Mouse (Mus musculus): ENCODE results near the gene Nvl.
A peak's percentile ranks its signal among the peaks of the same experiment; 100 is the strongest.

Gene Nvl

DNA sequence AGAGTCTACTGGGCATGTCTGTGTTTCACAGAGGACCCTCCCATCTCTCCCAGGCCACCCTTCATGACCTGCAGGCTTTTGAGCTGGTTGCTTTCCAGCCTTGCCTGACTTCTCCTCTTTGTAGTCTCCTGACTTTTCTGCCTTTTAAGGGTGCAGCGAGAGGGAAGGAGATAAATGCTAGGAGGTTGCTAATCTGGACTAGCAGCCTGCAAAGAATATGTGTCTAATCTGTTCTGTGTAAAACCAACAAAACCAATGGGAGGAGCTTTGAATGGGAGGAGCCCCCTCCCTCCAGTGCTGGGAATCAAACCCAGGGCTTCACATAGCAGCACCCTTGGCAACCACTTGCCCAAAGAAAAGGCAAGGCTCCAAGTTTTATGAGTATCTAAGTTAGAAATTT lies 75.7 kb downstream of the Nvl start:
- no peak for DNase-seq (ENCODE audit: low read depth, low spot score)

DNA sequence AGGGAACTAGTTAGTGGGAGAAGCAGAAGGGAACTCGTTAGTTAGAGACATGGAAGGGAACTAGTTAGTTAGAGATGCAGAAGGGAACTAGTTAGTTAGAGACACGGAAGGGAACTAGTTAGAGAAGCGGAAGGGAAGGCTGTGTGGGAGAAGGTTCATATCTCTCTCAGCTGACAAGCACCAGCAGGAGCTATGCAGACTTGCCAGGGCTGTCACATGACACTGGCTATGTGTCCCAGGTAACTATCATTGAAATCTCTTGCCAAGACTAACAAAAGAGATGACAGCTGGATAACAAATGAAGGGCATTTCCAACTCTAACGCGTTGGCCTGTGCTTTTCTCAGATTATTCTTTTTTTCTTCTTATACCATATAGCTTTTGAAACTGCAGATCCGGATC lies 79.4 kb downstream of the Nvl start:
- no peak for DNase-seq (ENCODE audit: low read depth, low spot score)

DNA sequence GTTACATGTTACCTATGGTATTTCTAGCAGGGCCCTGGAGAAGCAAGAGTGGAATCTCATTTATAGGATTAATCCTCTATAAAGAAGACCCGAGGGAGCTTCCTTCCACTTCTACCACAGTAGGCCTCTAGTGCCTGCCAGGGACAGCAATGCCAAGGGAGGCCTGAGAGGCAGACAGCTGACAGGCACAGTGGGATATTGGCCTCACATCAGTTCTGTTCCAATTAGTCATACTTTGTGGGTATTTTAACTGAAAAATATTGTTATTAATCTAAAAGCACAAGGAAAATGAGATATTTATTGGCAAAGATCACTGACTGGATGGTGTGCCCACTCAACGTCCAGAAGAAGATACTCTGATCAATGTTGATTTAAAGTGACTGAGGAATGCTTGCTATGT lies 80.0 kb downstream of the Nvl start:
- no peak for DNase-seq (ENCODE audit: low read depth, low spot score)

DNA sequence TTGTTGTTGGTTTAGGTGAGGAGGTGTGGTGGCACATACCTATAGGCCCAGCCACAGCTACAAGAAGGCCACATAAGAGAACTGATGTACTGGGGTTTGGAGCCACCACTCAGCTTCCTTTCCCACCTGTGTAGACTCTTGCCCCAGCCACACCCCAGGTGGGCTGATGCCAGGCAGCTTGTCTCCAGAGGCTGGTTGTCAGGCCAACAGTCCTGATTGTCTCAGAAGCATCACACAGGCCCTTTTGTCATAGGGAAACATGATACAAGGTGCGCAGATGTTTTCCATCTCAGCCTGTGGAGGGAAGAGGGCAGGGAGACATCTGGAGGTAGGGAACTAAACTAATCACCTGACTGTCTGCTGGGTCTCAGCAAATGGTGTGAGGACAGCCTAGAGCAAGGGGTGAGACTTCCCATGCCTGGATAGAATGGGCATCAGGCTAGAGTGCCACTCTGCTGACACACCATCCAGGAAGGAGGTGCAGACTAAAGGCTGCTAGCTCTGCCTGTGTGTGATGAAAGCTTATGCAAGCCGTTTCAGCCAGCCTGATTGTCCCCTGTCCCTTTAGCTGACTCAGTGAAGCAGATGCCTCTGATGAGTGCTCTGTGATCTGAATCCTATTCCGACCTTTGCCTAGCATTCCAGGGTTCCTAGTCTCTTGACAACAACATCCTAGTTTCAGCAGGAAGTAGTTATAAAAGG lies 82.1 kb downstream of the Nvl start:
- DNase-seq (ENCODE audit: low read depth, low spot score), result no peak

DNA sequence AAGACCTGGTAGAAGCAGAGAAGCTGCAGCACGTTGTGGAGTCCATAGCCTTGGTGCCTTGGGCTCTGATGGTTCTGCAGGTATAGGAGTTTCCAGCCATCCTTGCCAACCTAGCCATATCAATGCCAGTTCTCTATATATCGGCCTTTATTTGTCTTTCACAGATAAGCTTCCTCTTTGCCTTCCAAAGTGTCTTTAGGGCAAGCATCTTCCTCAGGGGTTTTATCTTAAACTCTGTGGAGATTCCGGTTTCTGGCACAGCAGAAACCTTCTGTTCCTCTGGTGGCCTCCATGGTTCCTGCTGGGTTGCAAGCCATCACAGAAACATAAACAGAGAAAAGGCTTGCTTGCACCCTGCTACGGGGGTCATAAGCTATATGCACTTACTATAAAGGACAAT lies 91.1 kb downstream of the Nvl start:
- DNase-seq (ENCODE audit: low read depth, low spot score), result no peak

DNA sequence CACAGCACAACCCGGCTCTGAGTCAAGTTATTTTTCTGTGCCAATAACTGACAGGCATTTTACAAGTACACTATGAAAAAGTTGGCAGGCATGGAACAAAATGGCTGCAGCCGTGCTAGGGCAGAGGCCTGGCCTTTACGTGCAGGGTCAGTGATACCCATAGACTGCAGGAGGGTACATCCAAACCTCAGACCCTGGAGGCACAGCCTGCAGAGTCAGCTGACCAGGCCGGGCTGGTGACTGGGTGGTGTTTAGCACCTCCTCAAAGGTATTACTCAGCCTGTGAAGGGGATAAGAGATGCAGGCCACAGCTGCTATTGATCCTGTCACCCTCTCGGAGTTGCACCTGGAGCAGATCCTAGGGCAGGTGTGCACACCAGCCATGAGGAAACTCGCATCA lies 93.1 kb downstream of the Nvl start, which contains the start of gene 9130409I23Rik:
TSS of gene 9130409I23Rik (plus strand) at position 301 of the 400 bp plus-strand sequence.
- DNase-seq (ENCODE audit: low read depth, low spot score), result no peak

DNA sequence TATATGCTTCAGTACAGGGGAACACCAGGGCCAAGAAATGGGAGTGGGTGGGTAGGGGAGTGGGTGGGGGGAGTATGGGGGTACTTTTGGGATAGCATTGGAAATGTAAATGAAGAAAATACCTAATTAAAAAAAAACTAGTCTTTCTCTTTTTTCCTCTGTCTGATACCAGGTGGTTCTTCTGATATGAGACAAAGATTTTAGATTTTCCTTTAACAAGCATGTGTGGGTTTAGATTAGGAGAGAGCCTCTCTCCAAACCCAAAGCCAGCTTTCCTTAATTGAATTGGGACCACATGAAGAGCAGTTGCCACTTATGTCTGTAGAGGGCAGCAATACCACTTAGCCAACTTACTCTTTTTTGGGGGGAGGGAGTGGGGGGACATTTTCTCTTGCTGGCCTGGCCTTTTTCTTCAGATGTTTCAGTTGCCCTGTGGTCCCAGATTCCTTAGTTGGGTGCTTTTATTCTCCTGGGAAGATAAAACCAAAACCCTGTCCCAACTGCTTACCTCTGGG lies 94.6 kb downstream of the Nvl start:
- DNase-seq (ENCODE audit: low read depth, low spot score), result no peak

DNA sequence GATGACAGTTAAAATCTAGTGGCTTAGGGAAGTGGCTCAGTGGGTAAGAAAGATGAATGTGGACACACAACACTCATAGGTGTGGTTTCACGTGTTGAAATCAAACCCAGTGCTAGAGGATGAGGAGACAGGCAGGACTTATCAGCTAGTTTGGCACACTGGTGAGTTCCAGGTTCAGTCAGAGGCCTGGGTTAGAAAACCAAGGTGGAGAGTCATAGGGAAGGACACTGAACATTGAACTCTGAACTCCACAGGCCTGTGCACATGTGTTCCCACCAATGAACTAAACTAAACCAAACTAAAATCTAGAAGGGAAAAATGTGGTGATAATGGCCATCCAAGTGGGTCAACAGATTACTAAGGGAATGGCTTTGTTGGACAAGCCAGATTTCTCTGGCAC lies 96.5 kb downstream of the Nvl start:
- DNase-seq (ENCODE audit: low read depth, low spot score), result no peak

DNA sequence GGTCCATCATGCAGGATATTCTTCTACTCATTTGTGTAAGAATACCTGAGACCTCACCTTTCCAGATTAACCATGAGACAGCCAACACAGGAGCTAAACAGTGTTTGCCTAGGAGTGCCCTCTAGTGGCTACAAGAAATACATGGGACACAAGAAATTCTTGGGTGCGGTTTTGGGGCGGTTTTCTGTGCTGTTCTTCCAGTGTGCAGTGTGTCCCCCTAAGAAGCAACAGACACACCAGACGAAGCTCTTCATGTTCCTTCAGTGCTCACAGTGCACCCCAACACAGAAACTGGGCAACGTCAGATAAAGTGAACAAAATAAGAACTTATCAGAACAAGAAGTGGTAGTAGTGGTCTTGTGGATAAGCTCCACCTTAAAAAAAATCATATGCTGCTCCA lies 104.4 kb downstream of the Nvl start:
- peak; percentile 59 for DNase-seq (ENCODE audit: low read depth, low spot score)

DNA sequence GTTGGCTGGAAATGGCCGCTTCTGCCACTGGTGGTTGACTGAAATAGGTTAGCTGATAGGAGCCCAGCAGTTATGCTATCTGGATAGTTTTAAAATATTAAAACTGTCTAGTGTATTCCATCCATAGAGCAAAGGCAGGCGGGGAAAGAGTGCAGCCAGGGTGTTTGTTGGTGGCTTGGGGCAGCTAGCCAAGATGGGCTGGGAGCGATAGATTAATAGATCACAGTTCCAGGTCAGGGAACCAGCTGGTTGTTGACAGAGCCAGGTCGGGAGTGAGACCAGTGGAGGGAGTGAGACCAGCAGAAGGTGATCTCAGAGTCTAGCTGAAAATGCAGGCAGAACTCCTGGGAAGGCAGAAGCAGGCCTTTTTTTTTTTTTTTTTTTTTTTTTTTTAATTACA lies 106.4 kb downstream of the Nvl start:
- no peak for DNase-seq (ENCODE audit: low read depth, low spot score)

Measured in CD4-positive helper T cell, adult 2 months (primary cell).